Mouse (Mus musculus): Measurements from ENCODE around the gene Bend3.

DNA sequence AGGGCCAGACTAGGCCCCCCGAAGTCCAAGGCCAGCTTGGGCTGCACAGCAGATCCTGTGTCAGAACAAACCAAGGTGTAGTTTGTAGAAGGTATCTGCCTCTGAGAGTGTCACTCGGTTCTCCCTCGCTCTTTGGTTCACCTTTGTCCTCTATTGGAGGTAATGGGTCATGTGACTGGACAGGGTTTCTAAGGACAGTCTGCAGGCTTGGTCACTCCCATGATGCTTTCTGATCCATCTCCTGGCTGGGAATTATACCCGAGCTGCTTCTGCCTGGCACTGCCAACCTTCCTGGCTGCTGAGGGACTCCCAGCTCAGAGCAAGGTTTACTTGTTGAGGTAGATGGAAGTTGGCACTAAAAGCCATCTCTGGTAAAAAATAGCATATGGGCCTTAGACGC, 12.2 kb downstream of the Bend3 start:
- no peak for TF ChIP-seq EP300 (IDR thresholded peaks at IDR 0.05)
- TF ChIP-seq CTCF (IDR thresholded peaks at IDR 0.05) = no peak

All from lung, postnatal 0 days (tissue).